Mouse (Mus musculus) v-Abl transformed pro-B cells (cell line): Measurements from ENCODE around the gene Dennd2a.

Source experiments
- in situ Hi-C, 2 experiments: fragments of 400-800 bp; cut with MboI; formaldehyde crosslinking; loops; one replicate each; pipeline ENCODE4 v1.15.1; 2025; ENCODE audit not compliant: unreplicated experiment in 2 of 2

The Dennd2a gene

GRCm38 (mm10) chr6:39557723-39558261 lies at the start of gene Dennd2a:
Gene Dennd2a (minus strand): TSS chr6:39557867.
- in situ Hi-C loops = loop anchor here (25.0 kb wide), 2 partner anchors 195 to 370 kb away; no protein-coding TSS in a partner anchor

- in situ Hi-C loops = loop anchor here in 1 of 2 experiments (25.0 kb wide), 1 partner anchor 855 kb away; the partner anchor contains the start of gene Ssbp1
Observed at GRCm38 (mm10) chr6:39607365-39607764, 49.7 kb upstream of the Dennd2a start.

- in situ Hi-C loops = loop anchor here in 1 of 2 experiments (25.0 kb wide), 1 partner anchor 855 kb away; the partner anchor contains the start of gene Ssbp1
Observed at GRCm38 (mm10) chr6:39606862-39607261, 49.2 kb upstream of the Dennd2a start.

- in situ Hi-C loops = loop anchor here in 1 of 2 experiments (25.0 kb wide), 1 partner anchor 856 kb away; the partner anchor contains the start of gene Ssbp1
Observed at GRCm38 (mm10) chr6:39606056-39606455, 48.4 kb upstream of the Dennd2a start.

- in situ Hi-C loops = loop anchor here in 1 of 2 experiments (25.0 kb wide), 1 partner anchor 858 kb away; the partner anchor contains the start of gene Ssbp1
Observed at GRCm38 (mm10) chr6:39604565-39604964, 46.9 kb upstream of the Dennd2a start.

GRCm38 (mm10) chr6:39601828-39602227 lies 44.2 kb upstream of the Dennd2a start:
- in situ Hi-C loops = loop anchor here in 1 of 2 experiments (25.0 kb wide), 1 partner anchor 860 kb away; the partner anchor contains the start of gene Ssbp1

- in situ Hi-C loops = loop anchor here in 1 of 2 experiments (25.0 kb wide), 1 partner anchor 861 kb away; the partner anchor contains the start of gene Ssbp1
Observed at GRCm38 (mm10) chr6:39600851-39601250, 43.2 kb upstream of the Dennd2a start.

GRCm38 (mm10) chr6:39592401-39593214 lies 34.9 kb upstream of the Dennd2a start, which contains the start of gene Ndufb2:
Gene Ndufb2 (plus strand): TSS chr6:39592574.
- in situ Hi-C loops = no loop called here

- in situ Hi-C loops = no loop called here
Observed at GRCm38 (mm10) chr6:39591481-39591880, 33.8 kb upstream of the Dennd2a start.

GRCm38 (mm10) chr6:39585517-39585916 lies 27.9 kb upstream of the Dennd2a start, which contains the start of gene Gm42420:
Gene Gm42420 (plus strand): TSS chr6:39585753.
- in situ Hi-C loops = no loop called here

GRCm38 (mm10) chr6:39581087-39581784 lies 23.6 kb upstream of the Dennd2a start:
- in situ Hi-C loops = no loop called here

- in situ Hi-C loops = no loop called here
Observed at GRCm38 (mm10) chr6:39580558-39580957, 22.9 kb upstream of the Dennd2a start.

GRCm38 (mm10) chr6:39579552-39579951 lies 21.9 kb upstream of the Dennd2a start:
- in situ Hi-C loops = loop anchor here (10.0 kb wide), 2 partner anchors 145 to 745 kb away; partner anchors contain the start of genes Agk (in 1 of the 2) and Braf (in 1 of the 2)

GRCm38 (mm10) chr6:39574951-39575350 lies 17.3 kb upstream of the Dennd2a start:
- in situ Hi-C loops = loop anchor here (10.0 to 25.0 kb wide), 4 partner anchors 150 to 750 kb away; partner anchors contain the start of genes Agk (in 1 of the 2) and Braf (in 1 of the 2)

GRCm38 (mm10) chr6:39574555-39574869 lies 16.8 kb upstream of the Dennd2a start:
- in situ Hi-C loops = loop anchor here (10.0 to 25.0 kb wide), 4 partner anchors 150 to 750 kb away; partner anchors contain the start of genes Agk (in 1 of the 2) and Braf (in 1 of the 2)

- in situ Hi-C loops = loop anchor here (10.0 to 25.0 kb wide), 4 partner anchors 151 to 751 kb away; partner anchors contain the start of genes Agk (in 1 of the 2) and Braf (in 1 of the 2)
Observed at GRCm38 (mm10) chr6:39573791-39574554, 16.3 kb upstream of the Dennd2a start, which contains the start of gene Adck2. Gene Adck2 (plus strand): TSS chr6:39573873.

GRCm38 (mm10) chr6:39570426-39570825 lies 12.8 kb upstream of the Dennd2a start:
- in situ Hi-C loops = loop anchor here (10.0 to 25.0 kb wide), 4 partner anchors 154 to 754 kb away; partner anchors contain the start of genes Agk (in 1 of the 2) and Braf (in 1 of the 2)

- in situ Hi-C loops = loop anchor here (5.0 to 25.0 kb wide), 5 partner anchors 100 to 383 kb away; no protein-coding TSS in a partner anchor
Observed at GRCm38 (mm10) chr6:39567528-39567927, 9.9 kb upstream of the Dennd2a start.
